Mouse (Mus musculus): ENCODE measurements around the gene Zfp729a.
"Not testable (repeated sequence)": the region's sequence is repeated elsewhere in the genome, so short reads cannot be mapped to it uniquely, and the experiment has no call there.

Gene Zfp729a

GRCm38 (mm10) chr13:67637294-67638007 lies at the start of gene Zfp729a, which contains the start of gene Gm49345:
TSS of gene Zfp729a (minus strand) at chr13:67637791.
TSS of gene Gm49345 (minus strand) at chr13:67637769.
- peak; percentile 89 for DNase-seq (ENCODE audit: low read depth, low spot score)

- no peak for DNase-seq (ENCODE audit: low read depth, low spot score)
Observed at GRCm38 (mm10) chr13:67686971-67687370, 49.4 kb upstream of the Zfp729a start, which contains the start of gene Zfp738. TSS of gene Zfp738 (minus strand) at chr13:67687071.

- not testable (repeated sequence) for DNase-seq (ENCODE audit: low read depth, low spot score)
Observed at GRCm38 (mm10) chr13:67683841-67684240, 46.2 kb upstream of the Zfp729a start.

- DNase-seq (ENCODE audit: low read depth, low spot score): peak; percentile 82
Observed at GRCm38 (mm10) chr13:67682959-67683735, 45.6 kb upstream of the Zfp729a start.

GRCm38 (mm10) chr13:67674902-67675301 lies 37.3 kb upstream of the Zfp729a start:
- DNase-seq (ENCODE audit: low read depth, low spot score): no peak

- DNase-seq (ENCODE audit: low read depth, low spot score): no peak
Observed at GRCm38 (mm10) chr13:67652496-67652895, 14.9 kb upstream of the Zfp729a start.

GRCm38 (mm10) chr13:67610108-67610507 lies 27.5 kb downstream of the Zfp729a start:
- no peak for DNase-seq (ENCODE audit: low read depth, low spot score)

GRCm38 (mm10) chr13:67609066-67609876 lies 28.3 kb downstream of the Zfp729a start, which contains the start of gene Zfp729b:
TSS of gene Zfp729b (minus strand) at chr13:67609707.
- DNase-seq (ENCODE audit: low read depth, low spot score): peak; percentile 87

- no peak for DNase-seq (ENCODE audit: low read depth, low spot score)
Observed at GRCm38 (mm10) chr13:67572591-67573189, 64.9 kb downstream of the Zfp729a start.

Measured in brain, embryonic 18.5 days (tissue).